Comparison of ENCODE assay signal across 23 mouse cellular contexts in genomic region chr5:124150895-124151294, GRCm38 (mm10).
"Had no signal": no experiment of that assay in that cellular context is flagged by ENCODE, and none has a peak within 500 bp of the region (broad histone marks: within the 10 kb centered on the region; RNA-seq: fewer than 3 reads in every experiment).

No protein-coding gene starts in this region.

- H3K36me3 ChIP-seq: intestine, embryonic 15.5 days; limb, embryonic 10.5 days; neural tube, embryonic 12.5 days had no signal

- H3K4me2 ChIP-seq: intestine, embryonic 15.5 days; kidney, embryonic 15.5 days; limb, embryonic 13.5 days; liver, embryonic 12.5 days; liver, embryonic 15.5 days; midbrain, embryonic 12.5 days; midbrain, embryonic 15.5 days; neural tube, embryonic 12.5 days; neural tube, embryonic 15.5 days had no signal

- H3K27me3 ChIP-seq: intestine, embryonic 15.5 days; kidney, embryonic 15.5 days; limb, embryonic 13.5 days; liver, embryonic 12.5 days; liver, embryonic 15.5 days; midbrain, embryonic 12.5 days; midbrain, embryonic 15.5 days; neural tube, embryonic 12.5 days; neural tube, embryonic 15.5 days had no signal

- H3K4me1 ChIP-seq: intestine, embryonic 15.5 days; kidney, embryonic 15.5 days; limb, embryonic 13.5 days; liver, embryonic 12.5 days; liver, embryonic 15.5 days; midbrain, embryonic 12.5 days; midbrain, embryonic 15.5 days; neural tube, embryonic 12.5 days; neural tube, embryonic 15.5 days had no signal

- H3K27ac ChIP-seq: intestine, embryonic 15.5 days; kidney, embryonic 15.5 days; limb, embryonic 10.5 days; limb, embryonic 13.5 days; liver, embryonic 12.5 days; liver, embryonic 15.5 days; midbrain, embryonic 12.5 days; midbrain, embryonic 15.5 days; neural tube, embryonic 12.5 days; neural tube, embryonic 15.5 days; stomach, postnatal 0 days had no signal

- H3K4me3 ChIP-seq: intestine, embryonic 15.5 days; kidney, embryonic 15.5 days; limb, embryonic 10.5 days; limb, embryonic 13.5 days; liver, embryonic 12.5 days; liver, embryonic 15.5 days; midbrain, embryonic 12.5 days; midbrain, embryonic 15.5 days; neural tube, embryonic 12.5 days; neural tube, embryonic 15.5 days had no signal

- H3K9me3 ChIP-seq: intestine, embryonic 15.5 days; kidney, embryonic 15.5 days; limb, embryonic 10.5 days; limb, embryonic 13.5 days; liver, embryonic 12.5 days; liver, embryonic 15.5 days; midbrain, embryonic 12.5 days; midbrain, embryonic 15.5 days; neural tube, embryonic 12.5 days; neural tube, embryonic 15.5 days had no signal

- H3K9ac ChIP-seq: intestine, embryonic 15.5 days; kidney, embryonic 15.5 days; limb, embryonic 13.5 days; liver, embryonic 12.5 days; liver, embryonic 15.5 days; midbrain, embryonic 12.5 days; midbrain, embryonic 15.5 days; neural tube, embryonic 12.5 days; neural tube, embryonic 15.5 days had no signal

- ATAC-seq: intestine, embryonic 15.5 days; liver, embryonic 12.5 days; midbrain, embryonic 15.5 days had no signal

- DNase-seq: kidney, adult 11 months; kidney, adult 8-10 months; kidney, postnatal 10 days; kidney, postnatal 36 days; layer of hippocampus, adult 9-11 months; liver; right cerebral cortex, adult 18-20 months; right cerebral cortex, postnatal 14 days; right cerebral cortex, postnatal 4 days; thymus, adult 2 months; thymus, postnatal 14 days; thymus, postnatal 4 days had no signal
